ENCODE assay signal across 9 mouse cellular contexts in genomic region chr11:11115031-11115647, GRCm38 (mm10). TPM values are rescaled to one million over a fixed set of nuclear protein-coding genes. Genes with fewer than 3 reads are reported as not detected.
DNase-seq lines count a peak whose midpoint lies in the region; ATAC-seq and TF ChIP-seq lines count a peak whose summit lies in the region.
"Had no signal": no experiment of that assay in that cellular context is flagged by ENCODE, and none has a peak within 500 bp of the region (broad histone marks: within the 10 kb centered on the region; RNA-seq: fewer than 3 reads in every experiment).

No protein-coding gene starts in this region.

- H3K4me2 ChIP-seq in limb, embryonic 14.5 days (replicated peaks; ENCODE audit: low read depth, low read length, severe bottlenecking), result peak overlapping the region; percentile 89

- 0 out of 2 replicates have a peak, but pooled peaks have one; percentile 26 for ATAC-seq in frontal cortex, adult (ENCODE audit: low TSS enrichment)
- no peak for ATAC-seq in limb, embryonic 14.5 days (ENCODE audit: low FRiP score, low read depth)

- H3K9ac ChIP-seq in limb, embryonic 14.5 days (ENCODE audit: low read depth, low read length, severe bottlenecking), result peak overlapping the region; percentile 47; the same call in 1 of the 2 replicates

- DNase-seq in frontal cortex, postnatal 36 days (ENCODE audit: low spot score in 2 of 2), result no peak
- peak; percentile 7 for DNase-seq in right cerebral cortex, postnatal 4 days
- no peak for DNase-seq in right cerebral cortex, adult 18-20 months
- no peak for DNase-seq in limb, embryonic 14.5 days (ENCODE audit: low spot score)
- DNase-seq in B cell, adult 2 months, result no peak
- no peak for DNase-seq in layer of hippocampus, postnatal 25 days (ENCODE audit: extremely low spot score in 1 of 2, low spot score in 1 of 2)
- DNase-seq in spleen, postnatal 4 days (ENCODE audit: low spot score in 2 of 2), result no peak
- DNase-seq: kidney, adult 9 months had no signal

- no peaks in the 10 kb centered on the region for H3K9me3 ChIP-seq in limb, embryonic 14.5 days (ENCODE audit: control insufficient read depth, low read length)

- peak overlapping the region; percentile 48 for H3K4me3 ChIP-seq in limb, embryonic 14.5 days (replicated peaks; ENCODE audit: low read length)

- no peaks in the 10 kb centered on the region for H3K36me3 ChIP-seq in limb, embryonic 14.5 days (ENCODE audit: control insufficient read depth, insufficient read depth, low read length)

- H3K27ac ChIP-seq in limb, embryonic 14.5 days (replicated peaks; ENCODE audit: low read depth, low read length), result no peak overlapping the region

- H3K27me3 ChIP-seq in limb, embryonic 14.5 days (ENCODE audit: control insufficient read depth, insufficient read depth, low read length), result peaks cover 49% of the 10 kb centered on the region

- peaks cover 8% of the 10 kb centered on the region for H3K4me1 ChIP-seq in limb, embryonic 14.5 days (ENCODE audit: control insufficient read depth, insufficient read depth, low read length)

- WGBS in limb, embryonic 14.5 days, result 1% methylated on average over 17 of the region's 17 CpGs

- TF ChIP-seq POLR2A in limb, embryonic 14.5 days (IDR thresholded peaks at IDR 0.05; ENCODE audit: borderline replicate concordance, extremely low read depth, insufficient read depth, insufficient read length), result no peak

RNA-seq across cellular contexts. Expression of gene Vwc2, which starts 1.1 kb away (rescaled TPM):
- polyA plus RNA-seq in limb, embryonic 14.5 days (2012; rRNA removed), result 7.2 and 7.6 TPM in 2 replicates
- 4.5 and 6.0 TPM in 2 replicates for polyA plus RNA-seq in limb, embryonic 14.5 days (2014; fragmentation: Nextera tagmentation; extraction: Ambion mirVana)
- 1 to 10 TPM; 5.3 TPM for total RNA-seq in layer of hippocampus, postnatal 25 days (2021)
